Mouse (Mus musculus) kidney, embryonic 16.5 days (tissue): ENCODE data around the gene Aff3. TPM values are rescaled to one million over a fixed set of nuclear protein-coding genes. Genes with fewer than 3 reads are reported as not detected.

Experiments
- ATAC-seq: fragments of 200-750 bp; cut with Nextera tagmentation; 2 replicates; pipeline ENCODE4 v1.8.0; 2017; ENCODE audit warnings: moderate TSS enrichment; ENCODE audit not compliant: low FRiP score, low TSS enrichment
- H3K27ac ChIP-seq: fragments of 300-500 bp; sonication (generic); 2 replicates; pipeline ENCODE4 v1.5.1; 2014; ENCODE audit warnings: low read length
- H3K27me3 ChIP-seq: fragments of 300-500 bp; sonication (generic); 2 replicates; pipeline ENCODE4 v1.6.1; 2014; ENCODE audit warnings: low read length, control low read depth, mixed read lengths; ENCODE audit not compliant: insufficient read depth
- H3K36me3 ChIP-seq: fragments of 300-500 bp; sonication (generic); 2 replicates; pipeline ENCODE4 v1.6.1; 2014; ENCODE audit warnings: low read length, control low read depth, mixed read lengths; ENCODE audit not compliant: insufficient read depth
- H3K4me1 ChIP-seq: fragments of 300-500 bp; sonication (generic); 2 replicates; pipeline ENCODE4 v1.6.1; 2014; ENCODE audit warnings: low read length, control low read depth, mixed read lengths; ENCODE audit not compliant: insufficient read depth
- H3K4me2 ChIP-seq: fragments of 300-500 bp; sonication (generic); replicated peaks from 2 replicates; pipeline ENCODE4 v1.6.1; 2014; ENCODE audit warnings: low read depth, low read length
- H3K4me3 ChIP-seq: fragments of 300-500 bp; sonication (generic); 2 replicates; pipeline ENCODE4 v1.5.1; 2014; ENCODE audit warnings: mild to moderate bottlenecking, low read length
- H3K9ac ChIP-seq: fragments of 300-500 bp; sonication (generic); replicated peaks from 2 replicates; pipeline ENCODE4 v1.6.1; 2014; ENCODE audit warnings: low read length
- H3K9me3 ChIP-seq: fragments of 300-500 bp; sonication (generic); 2 replicates; pipeline ENCODE4 v1.6.1; 2016; ENCODE audit warnings: low read length, control low read depth
- WGBS: fragments of 180-500 bp; shearing (Covaris S2); extraction: QIAGEN DNeasy Blood & Tissue Kit; methylation state at CpG from one replicate; pipeline ENCODE4 v1.1.7; 2014; 5-methylcytosine and 5-hydroxymethylcytosine counted together
- polyA plus RNA-seq: library from polyadenylated mRNA; unstranded; fragments of >200 nt; fragmentation: Nextera tagmentation; extraction: Ambion mirVana; gene quantifications from 2 replicates; pipeline ENCODE4 v1.2.1, GENCODE M21; 2015

Aff3 gene
- polyA plus RNA-seq, 1 experiment from 2014 or later = 4.0 TPM

DNA sequence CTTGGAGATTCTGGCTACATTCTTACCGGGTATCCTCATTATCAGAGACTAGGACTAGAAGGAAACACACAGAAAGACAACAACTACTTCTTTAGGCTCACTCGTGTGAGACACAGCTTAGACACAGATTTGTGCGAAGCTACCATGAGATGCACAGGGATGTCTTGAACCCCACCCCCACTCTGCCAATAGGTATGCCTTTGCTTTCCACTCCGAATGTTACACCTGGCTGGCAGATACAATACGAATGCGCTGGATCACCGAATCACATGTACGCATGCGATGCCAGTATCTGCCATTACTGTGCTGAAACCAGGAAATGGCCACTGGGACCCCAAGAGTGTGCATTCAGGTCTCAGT lies 370.4 kb downstream of the Aff3 start:
- H3K9me3 ChIP-seq = no peaks in the 10 kb centered on the region
- no peaks in the 10 kb centered on the region for H3K27me3 ChIP-seq
- H3K4me1 ChIP-seq = no peaks in the 10 kb centered on the region
- no peak overlapping the region for H3K4me3 ChIP-seq
- H3K4me2 ChIP-seq = no peak overlapping the region
- WGBS = 94% methylated on average over 9 of the region's 9 CpGs
- H3K36me3 ChIP-seq = no peaks in the 10 kb centered on the region
- H3K9ac ChIP-seq = no peak overlapping the region
- ATAC-seq = no peak
- H3K27ac ChIP-seq = no peak overlapping the region

DNA sequence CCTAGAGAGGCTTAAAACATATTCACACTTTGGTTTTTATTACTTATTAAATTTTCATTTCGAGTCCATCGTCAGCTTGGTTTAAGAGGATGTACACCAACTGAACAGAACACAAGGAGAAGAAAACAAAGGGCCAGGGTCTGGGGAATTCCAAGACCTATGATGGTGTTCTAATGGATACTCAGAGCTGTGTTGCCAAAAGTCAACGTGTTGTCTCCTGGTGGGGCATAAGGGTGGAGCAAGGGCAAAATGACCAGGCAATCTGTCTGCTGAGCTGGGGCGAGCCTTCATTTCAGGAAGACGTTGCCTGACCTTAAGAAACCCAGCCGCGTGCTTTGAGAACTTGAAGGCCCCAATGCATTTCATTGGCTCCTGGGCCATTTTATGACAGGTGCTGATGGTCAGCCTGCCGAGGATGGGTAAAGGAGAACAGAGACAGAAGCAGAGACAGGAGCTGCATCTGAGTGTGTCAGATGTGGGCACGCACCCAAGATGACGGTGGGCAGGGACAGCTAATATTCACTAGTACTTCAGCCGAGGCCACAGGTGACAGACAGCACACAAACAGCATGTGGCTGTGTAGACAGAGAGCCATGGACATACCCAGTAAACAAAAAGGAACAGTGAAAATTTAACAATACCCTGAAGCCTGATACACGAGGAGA lies 371.0 kb downstream of the Aff3 start:
- Histone ChIP-seq H3K9me3 (no peaks in the 10 kb centered on the region), H3K4me3 (no peak overlapping the region), H3K9ac (no peak overlapping the region), H3K4me1 (no peaks in the 10 kb centered on the region), H3K27me3 (no peaks in the 10 kb centered on the region), H3K27ac (no peak overlapping the region), H3K4me2 (no peak overlapping the region), H3K36me3 (no peaks in the 10 kb centered on the region)
- no peak for ATAC-seq
- WGBS = 89% methylated on average over 12 of the region's 12 CpGs

DNA sequence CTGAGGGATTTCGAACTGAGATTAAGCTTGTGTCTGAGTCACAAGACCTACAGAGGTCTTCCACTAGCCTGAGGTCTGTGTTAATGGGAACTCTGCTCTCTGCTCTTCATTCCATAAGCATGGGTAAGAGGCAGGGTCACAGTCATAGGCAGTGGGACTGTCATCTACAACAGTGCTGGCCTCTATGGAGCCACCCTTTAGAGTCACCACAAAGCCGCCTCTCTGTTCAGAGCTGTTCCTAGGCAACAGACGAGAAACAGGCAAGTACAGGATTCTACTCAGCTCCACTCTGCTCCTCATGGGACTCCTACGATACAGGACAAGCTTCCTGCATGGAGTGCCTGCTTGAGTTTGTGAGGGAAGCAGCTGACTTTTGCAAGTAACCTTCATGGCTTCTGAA lies 371.9 kb downstream of the Aff3 start:
- Histone ChIP-seq H3K9ac (no peak overlapping the region), H3K27ac (no peak overlapping the region), H3K36me3 (no peaks in the 10 kb centered on the region), H3K4me3 (no peak overlapping the region), H3K27me3 (no peaks in the 10 kb centered on the region), H3K4me1 (no peaks in the 10 kb centered on the region), H3K4me2 (no peak overlapping the region), H3K9me3 (no peaks in the 10 kb centered on the region)
- ATAC-seq = no peak
- 85% methylated on average over 4 of the region's 4 CpGs for WGBS

DNA sequence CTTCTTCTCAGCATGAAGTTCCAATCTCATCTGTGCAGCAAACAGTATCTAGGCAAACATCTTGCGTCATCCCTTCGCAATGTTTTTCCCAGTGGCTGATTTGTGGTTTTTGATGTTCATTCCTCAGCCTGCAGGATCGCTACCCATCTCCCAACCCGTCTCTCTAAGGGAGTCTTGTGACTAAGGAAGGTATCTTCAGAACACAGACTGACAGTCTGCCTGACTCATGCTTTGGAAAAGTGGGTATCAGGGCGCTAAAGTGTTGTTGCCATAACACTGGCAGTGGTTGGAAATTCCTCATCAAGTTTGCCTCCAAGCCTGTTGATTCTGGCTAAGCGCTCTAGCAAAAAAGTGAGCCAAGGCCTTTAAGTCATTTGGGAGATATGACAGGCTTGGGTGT lies 372.8 kb downstream of the Aff3 start:
- no peaks in the 10 kb centered on the region for H3K4me1 ChIP-seq
- no peak for ATAC-seq
- no peak overlapping the region for H3K4me2 ChIP-seq
- H3K9ac ChIP-seq = no peak overlapping the region
- 92% methylated on average over 6 of the region's 6 CpGs for WGBS
- no peaks in the 10 kb centered on the region for H3K9me3 ChIP-seq
- H3K4me3 ChIP-seq = no peak overlapping the region
- H3K36me3 ChIP-seq = no peaks in the 10 kb centered on the region
- H3K27ac ChIP-seq = no peak overlapping the region
- no peaks in the 10 kb centered on the region for H3K27me3 ChIP-seq

DNA sequence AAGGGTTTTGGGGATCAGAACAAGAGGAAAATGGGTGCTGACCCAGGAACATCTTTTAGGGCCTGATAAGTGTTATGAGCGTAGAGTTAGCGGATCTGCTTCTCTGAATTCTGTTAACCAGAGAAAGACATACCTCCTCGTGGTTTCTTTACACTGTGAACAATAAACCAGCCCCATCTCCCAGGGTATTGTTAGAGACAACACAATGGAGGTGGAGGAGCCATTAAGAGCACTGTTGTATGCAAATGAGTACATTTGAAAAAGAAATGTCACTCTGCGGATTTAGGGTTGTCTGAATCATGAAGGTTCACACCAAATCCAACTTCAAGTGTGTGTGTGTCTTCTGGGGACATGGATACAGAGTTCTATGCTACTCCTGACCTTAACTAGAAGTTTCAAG lies 373.3 kb downstream of the Aff3 start:
- Histone ChIP-seq H3K27me3 (no peaks in the 10 kb centered on the region), H3K36me3 (no peaks in the 10 kb centered on the region), H3K4me2 (no peak overlapping the region), H3K9me3 (no peaks in the 10 kb centered on the region), H3K4me3 (no peak overlapping the region), H3K27ac (no peak overlapping the region), H3K9ac (no peak overlapping the region), H3K4me1 (no peaks in the 10 kb centered on the region)
- 82% methylated on average over 4 of the region's 4 CpGs for WGBS
- no peak for ATAC-seq

DNA sequence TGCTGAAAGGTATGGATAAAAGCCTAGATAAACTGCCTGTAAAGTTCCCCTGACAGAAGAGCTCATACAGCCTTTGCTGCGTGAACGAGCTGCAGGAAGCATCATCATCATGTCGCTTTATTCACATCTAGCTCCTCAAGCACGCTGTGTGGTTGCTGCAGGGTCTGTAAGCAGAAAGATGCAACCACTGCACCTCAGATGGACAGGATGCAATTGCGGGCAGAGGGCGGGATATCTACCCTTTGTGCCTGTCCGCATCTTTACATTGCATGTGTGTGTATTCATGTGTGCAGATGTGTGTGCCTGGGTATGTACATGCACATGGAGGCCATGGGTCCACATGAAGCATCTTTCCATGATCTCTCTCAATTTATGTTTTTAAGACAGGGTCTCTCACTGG lies 373.9 kb downstream of the Aff3 start:
- H3K9ac ChIP-seq = no peak overlapping the region
- H3K4me2 ChIP-seq = no peak overlapping the region
- H3K27me3 ChIP-seq = no peaks in the 10 kb centered on the region
- H3K36me3 ChIP-seq = no peaks in the 10 kb centered on the region
- no peak for ATAC-seq
- no peak overlapping the region for H3K27ac ChIP-seq
- H3K9me3 ChIP-seq = no peaks in the 10 kb centered on the region
- no peak overlapping the region for H3K4me3 ChIP-seq
- WGBS = 93% methylated on average over 7 of the region's 7 CpGs
- no peaks in the 10 kb centered on the region for H3K4me1 ChIP-seq

DNA sequence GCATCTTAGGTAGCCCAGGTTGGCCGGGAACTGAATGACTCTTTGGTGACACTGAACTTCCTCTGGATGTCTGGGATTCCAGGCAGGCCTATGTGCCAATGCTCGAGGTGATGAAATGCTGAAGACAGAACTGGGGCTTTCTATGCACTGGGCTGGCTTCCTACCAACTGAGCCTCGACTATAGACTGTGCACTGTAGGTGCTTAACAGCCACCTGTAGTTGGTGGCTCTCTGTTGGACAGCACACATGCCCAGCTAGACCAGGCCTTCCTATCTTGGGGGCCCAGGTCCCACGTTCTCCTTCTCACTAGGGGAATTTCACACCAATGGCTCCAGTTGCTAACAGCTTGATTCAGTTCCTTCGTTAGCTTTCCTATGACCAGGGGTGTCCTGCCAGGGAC lies 374.9 kb downstream of the Aff3 start:
- Histone ChIP-seq H3K4me3 (no peak overlapping the region), H3K9me3 (no peaks in the 10 kb centered on the region), H3K4me2 (no peak overlapping the region), H3K9ac (no peak overlapping the region), H3K27ac (no peak overlapping the region), H3K4me1 (no peaks in the 10 kb centered on the region), H3K27me3 (no peaks in the 10 kb centered on the region), H3K36me3 (no peaks in the 10 kb centered on the region)
- no peak for ATAC-seq
- 86% methylated on average over 5 of the region's 5 CpGs for WGBS

DNA sequence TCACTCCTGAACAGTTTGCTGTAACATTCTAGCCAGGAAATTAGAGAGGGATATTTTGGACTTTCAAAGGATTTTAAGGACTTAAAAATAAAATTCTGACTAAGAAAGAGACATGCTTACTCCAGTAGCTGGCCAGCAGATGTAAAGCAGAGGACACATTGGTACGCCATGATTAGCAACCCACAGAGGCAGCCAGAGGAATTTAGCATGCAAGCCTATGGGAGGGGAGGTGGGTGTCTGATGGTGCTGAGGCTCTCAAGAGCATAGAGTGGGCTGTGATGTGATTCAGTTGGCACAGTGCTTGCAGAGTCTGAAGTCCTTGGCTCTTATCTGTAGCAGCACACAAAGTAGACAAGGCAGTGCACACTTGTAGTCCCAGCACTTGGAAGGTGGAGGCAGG lies 376.0 kb downstream of the Aff3 start:
- no peak overlapping the region for H3K4me3 ChIP-seq
- 96% methylated on average over 1 of the region's 1 CpGs for WGBS
- no peak overlapping the region for H3K9ac ChIP-seq
- no peak for ATAC-seq
- no peak overlapping the region for H3K27ac ChIP-seq
- H3K4me2 ChIP-seq = no peak overlapping the region
- H3K27me3 ChIP-seq = no peaks in the 10 kb centered on the region
- no peaks in the 10 kb centered on the region for H3K4me1 ChIP-seq
- no peaks in the 10 kb centered on the region for H3K36me3 ChIP-seq
- H3K9me3 ChIP-seq = no peaks in the 10 kb centered on the region

DNA sequence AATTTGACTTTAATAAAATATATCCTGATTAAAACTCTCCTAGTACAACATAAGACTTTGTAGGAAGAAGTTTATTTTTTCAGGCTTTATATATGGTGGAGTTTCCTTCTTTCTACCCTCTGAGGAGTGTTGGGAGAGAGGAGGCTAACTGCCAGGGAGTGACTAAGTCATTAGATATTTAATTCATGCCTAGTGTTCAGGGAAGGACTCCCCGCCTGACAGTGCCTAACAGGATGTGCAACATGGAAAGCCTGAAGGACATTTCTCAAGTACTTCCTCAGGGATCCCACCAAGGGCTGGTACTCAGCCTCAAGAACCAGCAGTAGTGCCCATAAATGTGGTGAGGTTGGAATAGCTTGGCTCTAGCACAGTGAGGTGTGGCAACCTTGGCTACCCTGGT lies 378.2 kb downstream of the Aff3 start:
- no peak overlapping the region for H3K4me2 ChIP-seq
- no peaks in the 10 kb centered on the region for H3K9me3 ChIP-seq
- no peaks in the 10 kb centered on the region for H3K27me3 ChIP-seq
- ATAC-seq = no peak
- H3K27ac ChIP-seq = no peak overlapping the region
- no peaks in the 10 kb centered on the region for H3K4me1 ChIP-seq
- WGBS = 83% methylated on average over 1 of the region's 1 CpGs
- H3K36me3 ChIP-seq = no peaks in the 10 kb centered on the region
- H3K4me3 ChIP-seq = no peak overlapping the region
- H3K9ac ChIP-seq = no peak overlapping the region

DNA sequence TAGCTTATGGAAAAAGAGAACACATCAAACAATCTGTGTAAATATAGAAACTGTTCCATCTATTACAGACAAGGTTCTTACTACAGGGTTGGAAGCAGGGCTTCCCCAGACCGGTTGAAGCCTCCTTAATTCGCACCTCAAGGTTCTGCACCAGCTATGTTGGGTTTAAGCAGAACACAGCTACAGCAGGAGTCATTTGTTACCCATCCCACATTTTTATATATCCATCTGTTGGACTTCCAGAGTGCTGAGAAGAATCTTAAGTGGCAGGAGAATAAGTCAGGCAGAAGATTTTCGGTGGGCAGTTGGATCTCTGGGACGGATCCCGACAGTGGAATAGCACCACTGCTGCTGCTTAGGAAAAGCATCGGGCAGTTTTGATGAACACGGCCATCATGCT lies 384.2 kb downstream of the Aff3 start:
- Histone ChIP-seq H3K9ac (no peak overlapping the region), H3K9me3 (no peaks in the 10 kb centered on the region), H3K4me2 (no peak overlapping the region), H3K27me3 (no peaks in the 10 kb centered on the region), H3K27ac (no peak overlapping the region), H3K4me3 (no peak overlapping the region), H3K36me3 (no peaks in the 10 kb centered on the region), H3K4me1 (no peaks in the 10 kb centered on the region)
- WGBS = 90% methylated on average over 7 of the region's 7 CpGs
- ATAC-seq = no peak
